Mouse (Mus musculus): ENCODE data around the gene Mkrn2. TPM values are rescaled to one million over a fixed set of nuclear protein-coding genes. Genes with fewer than 3 reads are reported as not detected.

Mkrn2 gene
- total and polyA plus RNA-seq, 2 experiments from 2014 or later, result 19.1 to 34.4 TPM

DNA sequence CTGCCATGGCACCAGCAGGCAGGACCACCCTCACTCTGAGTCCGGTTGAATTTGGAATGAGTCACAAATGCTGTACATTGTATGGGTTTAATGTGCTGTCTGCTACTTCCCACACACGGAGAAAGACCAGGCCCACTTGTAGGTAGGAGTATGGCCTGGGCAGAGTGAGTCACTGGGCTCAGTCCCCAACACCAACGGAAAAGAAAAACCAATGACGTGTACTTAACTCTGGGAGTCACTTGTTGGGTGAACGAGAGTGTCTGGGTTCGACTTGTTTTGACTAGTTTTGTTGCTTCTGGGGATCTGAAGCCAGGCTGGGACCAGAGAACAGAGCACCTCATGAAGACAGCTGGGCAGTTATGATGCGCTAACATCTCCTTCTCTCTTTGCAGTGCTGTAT, 27.5 kb upstream of the Mkrn2 start:
- H3K27me3 ChIP-seq (ENCODE audit: insufficient read depth, low read length), result no peaks in the 10 kb centered on the region
- H3K4me2 ChIP-seq (ENCODE audit: low read depth, low read length, poor library complexity, severe bottlenecking), result no peak overlapping the region
- TF ChIP-seq CTCF (IDR thresholded peaks at IDR 0.05), result no peak
- WGBS, result 93% methylated on average over 7 of the region's 7 CpGs
- no peak overlapping the region for H3K27ac ChIP-seq (ENCODE audit: low read depth, low read length)
- no peaks in the 10 kb centered on the region for H3K9me3 ChIP-seq (ENCODE audit: low read length)
- H3K9ac ChIP-seq (replicated peaks; ENCODE audit: low read length, poor library complexity, severe bottlenecking), result no peak overlapping the region
- ATAC-seq (ENCODE audit: low FRiP score), result no peak
- H3K4me3 ChIP-seq (ENCODE audit: low read depth, low read length), result no peak overlapping the region
- peaks cover 61% of the 10 kb centered on the region for H3K36me3 ChIP-seq (ENCODE audit: insufficient read depth, low read length)
- no peaks in the 10 kb centered on the region for H3K4me1 ChIP-seq (ENCODE audit: insufficient read depth, low read length)
- DNase-seq (ENCODE audit: low spot score), result no peak

DNA sequence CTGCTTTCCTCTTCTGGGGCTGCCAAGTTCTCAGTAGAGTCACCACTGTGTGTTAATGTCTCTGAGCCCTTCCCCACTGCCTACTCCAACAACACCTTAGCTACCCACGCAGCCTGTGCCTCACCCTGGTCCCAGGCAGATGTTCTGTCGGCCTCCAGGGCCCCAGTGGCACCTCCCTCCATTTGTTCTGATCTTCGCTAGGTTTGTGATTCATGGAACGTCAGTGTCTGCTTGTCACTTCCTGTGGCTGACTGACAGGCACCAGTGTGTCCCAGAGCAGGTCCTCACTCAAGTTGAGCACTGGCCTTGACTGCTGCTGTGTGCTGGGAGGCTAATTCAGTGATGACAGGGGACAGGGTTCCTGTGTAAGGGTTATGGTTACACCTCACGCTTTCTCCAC, 24.3 kb upstream of the Mkrn2 start:
- ATAC-seq (ENCODE audit: low FRiP score) (no peak), DNase-seq (ENCODE audit: low spot score) (no peak)
- Histone ChIP-seq H3K36me3 (ENCODE audit: insufficient read depth, low read length) (peaks cover 57% of the 10 kb centered on the region), H3K9ac (replicated peaks; ENCODE audit: low read length, poor library complexity, severe bottlenecking) (no peak overlapping the region), H3K4me1 (ENCODE audit: insufficient read depth, low read length) (no peaks in the 10 kb centered on the region), H3K4me3 (ENCODE audit: low read depth, low read length) (no peak overlapping the region), H3K4me2 (ENCODE audit: low read depth, low read length, poor library complexity, severe bottlenecking) (no peak overlapping the region), H3K9me3 (ENCODE audit: low read length) (no peaks in the 10 kb centered on the region), H3K27ac (ENCODE audit: low read depth, low read length) (no peak overlapping the region), H3K27me3 (ENCODE audit: insufficient read depth, low read length) (no peaks in the 10 kb centered on the region)
- 93% methylated on average over 5 of the region's 5 CpGs for WGBS
- TF ChIP-seq CTCF (IDR thresholded peaks at IDR 0.05), result no peak

- 88% methylated on average over 9 of the region's 9 CpGs for WGBS
- Histone ChIP-seq H3K27ac (ENCODE audit: low read depth, low read length) (no peak overlapping the region), H3K4me3 (ENCODE audit: low read depth, low read length) (no peak overlapping the region), H3K9me3 (ENCODE audit: low read length) (no peaks in the 10 kb centered on the region), H3K36me3 (ENCODE audit: insufficient read depth, low read length) (peaks cover 53% of the 10 kb centered on the region), H3K4me2 (ENCODE audit: low read depth, low read length, poor library complexity, severe bottlenecking) (no peak overlapping the region), H3K4me1 (ENCODE audit: insufficient read depth, low read length) (no peaks in the 10 kb centered on the region), H3K9ac (replicated peaks; ENCODE audit: low read length, poor library complexity, severe bottlenecking) (no peak overlapping the region), H3K27me3 (ENCODE audit: insufficient read depth, low read length) (no peaks in the 10 kb centered on the region)
- TF ChIP-seq CTCF (IDR thresholded peaks at IDR 0.05), result no peak
- ATAC-seq (ENCODE audit: low FRiP score) (no peak), DNase-seq (ENCODE audit: low spot score) (no peak)
These were observed 23.8 kb upstream of the Mkrn2 start for GRCm38 (mm10) chr6:115577941-115578340.

DNA sequence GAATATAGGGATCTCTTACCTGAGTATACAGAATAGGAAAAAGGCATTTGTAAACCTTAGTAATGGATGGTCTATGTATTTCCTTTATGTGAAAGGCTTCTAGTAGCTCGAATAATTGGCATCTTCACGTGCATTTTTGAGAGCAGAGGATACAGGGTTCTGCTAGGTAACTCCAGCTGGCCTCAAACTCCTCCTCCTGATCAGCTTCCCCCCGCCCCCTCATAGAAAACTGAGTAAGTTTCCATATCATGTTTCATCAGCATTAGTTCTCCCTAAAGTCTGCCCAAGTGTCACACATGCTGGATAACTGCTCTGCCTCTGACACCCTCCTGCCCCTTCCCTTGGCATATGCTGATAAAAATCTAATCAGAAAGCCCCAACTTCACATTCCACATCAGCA, 20.9 kb upstream of the Mkrn2 start:
- H3K4me2 ChIP-seq (ENCODE audit: low read depth, low read length, poor library complexity, severe bottlenecking), result no peak overlapping the region
- no peak for ATAC-seq (ENCODE audit: low FRiP score)
- peaks cover 40% of the 10 kb centered on the region for H3K36me3 ChIP-seq (ENCODE audit: insufficient read depth, low read length)
- no peak for DNase-seq (ENCODE audit: low spot score)
- H3K27ac ChIP-seq (ENCODE audit: low read depth, low read length), result no peak overlapping the region
- H3K4me3 ChIP-seq (ENCODE audit: low read depth, low read length), result no peak overlapping the region
- no peak overlapping the region for H3K9ac ChIP-seq (replicated peaks; ENCODE audit: low read length, poor library complexity, severe bottlenecking)
- 95% methylated on average over 3 of the region's 3 CpGs for WGBS
- no peaks in the 10 kb centered on the region for H3K9me3 ChIP-seq (ENCODE audit: low read length)
- H3K4me1 ChIP-seq (ENCODE audit: insufficient read depth, low read length), result no peaks in the 10 kb centered on the region
- no peak for TF ChIP-seq CTCF (IDR thresholded peaks at IDR 0.05)
- H3K27me3 ChIP-seq (ENCODE audit: insufficient read depth, low read length), result no peaks in the 10 kb centered on the region

DNA sequence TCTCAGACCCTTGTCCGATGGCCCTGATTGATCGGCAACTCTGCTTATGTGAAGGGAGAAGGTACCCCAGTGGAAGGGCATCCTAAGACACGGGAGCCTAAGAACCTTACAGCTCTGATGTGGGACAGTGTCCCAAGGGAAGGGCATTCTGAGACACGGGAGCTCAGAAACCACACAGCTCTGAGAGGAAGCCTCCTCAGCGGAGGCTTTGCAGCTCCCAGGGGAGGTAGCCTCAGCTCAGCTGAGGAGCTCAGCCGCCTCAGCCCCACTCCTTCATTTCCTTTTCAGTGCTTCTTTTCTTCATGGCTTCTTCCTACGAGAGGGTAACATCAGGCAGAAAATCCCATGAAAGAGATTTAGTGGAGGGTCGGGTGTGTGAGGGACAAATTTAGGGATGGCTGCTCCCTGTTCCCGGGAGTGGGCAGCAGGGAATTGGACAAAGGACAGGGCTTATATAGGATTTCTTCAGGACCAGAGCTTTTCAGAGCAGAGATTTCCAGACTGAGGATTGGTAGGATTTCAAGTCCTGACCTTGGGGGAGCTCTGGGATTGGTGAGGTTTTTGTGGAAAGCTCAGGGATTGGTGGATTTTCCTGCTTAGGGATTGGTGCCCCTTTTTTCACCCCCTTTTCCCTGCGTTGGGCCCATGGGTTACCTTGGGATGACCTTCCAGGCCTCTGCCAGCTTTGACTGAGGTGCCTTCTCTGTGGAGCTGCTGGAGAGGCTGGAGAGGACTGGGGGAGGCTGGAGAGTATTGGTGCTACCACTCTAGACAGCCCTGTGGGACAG, 19.2 kb upstream of the Mkrn2 start:
- DNase-seq (ENCODE audit: low spot score), result no peak
- no peak for ATAC-seq (ENCODE audit: low FRiP score)
- no peak overlapping the region for H3K4me3 ChIP-seq (ENCODE audit: low read depth, low read length)
- H3K4me2 ChIP-seq (ENCODE audit: low read depth, low read length, poor library complexity, severe bottlenecking), result no peak overlapping the region
- H3K9ac ChIP-seq (replicated peaks; ENCODE audit: low read length, poor library complexity, severe bottlenecking), result no peak overlapping the region
- no peaks in the 10 kb centered on the region for H3K4me1 ChIP-seq (ENCODE audit: insufficient read depth, low read length)
- no peak overlapping the region for H3K27ac ChIP-seq (ENCODE audit: low read depth, low read length)
- no peaks in the 10 kb centered on the region for H3K27me3 ChIP-seq (ENCODE audit: insufficient read depth, low read length)
- H3K9me3 ChIP-seq (ENCODE audit: low read length), result no peaks in the 10 kb centered on the region
- WGBS, result 77% methylated on average over 10 of the region's 10 CpGs
- H3K36me3 ChIP-seq (ENCODE audit: insufficient read depth, low read length), result peaks cover 24% of the 10 kb centered on the region
- no peak for TF ChIP-seq CTCF (IDR thresholded peaks at IDR 0.05)

GRCm38 (mm10) chr6:115583430-115584125, 18.1 kb upstream of the Mkrn2 start:
- 82% methylated on average over 6 of the region's 6 CpGs for WGBS
- TF ChIP-seq CTCF (IDR thresholded peaks at IDR 0.05), result no peak
- no peak for ATAC-seq (ENCODE audit: low FRiP score)
- Histone ChIP-seq H3K9me3 (ENCODE audit: low read length) (no peaks in the 10 kb centered on the region), H3K36me3 (ENCODE audit: insufficient read depth, low read length) (peaks cover 13% of the 10 kb centered on the region), H3K4me1 (ENCODE audit: insufficient read depth, low read length) (no peaks in the 10 kb centered on the region), H3K4me3 (ENCODE audit: low read depth, low read length) (no peak overlapping the region), H3K27me3 (ENCODE audit: insufficient read depth, low read length) (no peaks in the 10 kb centered on the region), H3K27ac (ENCODE audit: low read depth, low read length) (no peak overlapping the region), H3K9ac (replicated peaks; ENCODE audit: low read length, poor library complexity, severe bottlenecking) (no peak overlapping the region), H3K4me2 (ENCODE audit: low read depth, low read length, poor library complexity, severe bottlenecking) (no peak overlapping the region)
- no peak for DNase-seq (ENCODE audit: low spot score)

Measured in midbrain, postnatal 0 days (tissue).